In the genomic region with DNA sequence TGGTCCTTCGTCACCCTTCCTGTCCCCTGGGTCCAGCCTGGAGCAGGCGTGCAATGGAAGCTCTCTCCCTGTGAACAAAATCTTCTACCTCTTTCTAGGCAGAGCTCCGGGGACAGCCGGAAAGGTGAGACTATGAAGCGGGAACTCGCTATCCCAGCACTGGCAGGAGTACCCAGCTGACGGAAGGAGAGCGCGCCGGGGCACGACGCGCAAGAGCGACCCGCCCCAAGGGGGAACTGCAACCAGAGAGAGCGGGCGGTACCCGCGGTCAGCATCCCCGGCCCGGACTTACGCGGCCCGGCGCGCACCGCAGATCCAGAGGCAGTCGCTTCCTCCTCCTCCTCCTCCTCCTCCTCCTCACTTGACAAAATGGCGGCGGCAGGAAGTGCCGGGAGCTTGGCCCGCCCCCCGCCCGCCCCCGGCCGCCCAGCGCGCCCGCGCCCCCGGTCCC, we compare ENCODE assay signal across 8 mouse cellular contexts. TPM values are rescaled to one million over a fixed set of nuclear protein-coding genes. Genes with fewer than 3 reads are reported as not detected.
DNase-seq lines count a peak whose midpoint lies in the region; ATAC-seq and TF ChIP-seq lines count a peak whose summit lies in the region.

No protein-coding gene starts in this region.

- under 1% methylated on average over 26 of the region's 41 CpGs for WGBS in embryonic facial prominence, embryonic 12.5 days
- WGBS in heart, adult 2 months = under 1% methylated on average over 29 of the region's 41 CpGs
- WGBS in kidney, adult 2 months = under 1% methylated on average over 40 of the region's 41 CpGs
- under 1% methylated on average over 30 of the region's 41 CpGs for WGBS in liver, adult 2 months

- TF ChIP-seq POLR2A in heart, adult 2 months (IDR thresholded peaks at IDR 0.05; ENCODE audit: insufficient read depth, low read depth, low read length) = no peak
- peak; percentile 10 for TF ChIP-seq POLR2A in kidney, adult 2 months (IDR thresholded peaks at IDR 0.05; ENCODE audit: low read depth, low read length)
- 0 out of 2 replicates have a peak, but pooled peaks have one; percentile 45 for TF ChIP-seq POLR2A in liver, adult 2 months (IDR thresholded peaks at IDR 0.05; ENCODE audit: extremely low read depth, insufficient read depth, low read length)

- peak; percentile 80 for DNase-seq in 416B (ENCODE audit: low read depth)
- DNase-seq in adrenal gland, postnatal 14 days = peak; percentile 80
- peak; percentile 77 to 82 for DNase-seq in heart, adult 2 months
- peak; percentile 72 for DNase-seq in kidney, adult 2 months
- DNase-seq in liver, adult 2 months (ENCODE audit: extremely low read depth, low read depth, low spot score) = peak; percentile 53
- DNase-seq in monocyte, adult 2 months (ENCODE audit: low read depth in 1 of 2, low spot score in 2 of 2) = peak; percentile 48 to 73
- peak; percentile 49 to 56 for DNase-seq in spleen, postnatal 14 days (ENCODE audit: low spot score in 2 of 2)

- no peak for TF ChIP-seq CTCF in heart, adult 2 months (IDR thresholded peaks at IDR 0.05)
- no peak for TF ChIP-seq CTCF in kidney, adult 2 months (conservative IDR thresholded peaks at IDR 0.05; ENCODE audit: insufficient read depth, insufficient read length, low read depth, low read length)
- TF ChIP-seq CTCF in liver, adult 2 months (IDR thresholded peaks at IDR 0.05; ENCODE audit: low read depth, low read length) = no peak

- peak overlapping the region; percentile 80 for H3K4me3 ChIP-seq in embryonic facial prominence, embryonic 12.5 days
- H3K4me3 ChIP-seq in heart, adult 2 months = peak overlapping the region; percentile 98
- peak overlapping the region; percentile 96 for H3K4me3 ChIP-seq in kidney, adult 2 months (ENCODE audit: insufficient read depth, low read depth, low read length)
- peak overlapping the region; percentile 92 for H3K4me3 ChIP-seq in liver, adult 2 months (ENCODE audit: insufficient read depth, low read depth, low read length)

- H3K27ac ChIP-seq in embryonic facial prominence, embryonic 12.5 days = peak overlapping the region; percentile 100
- H3K27ac ChIP-seq in heart, adult 2 months = peak overlapping the region; percentile 96
- peak overlapping the region; percentile 98 for H3K27ac ChIP-seq in kidney, adult 2 months (ENCODE audit: insufficient read depth, low read depth, low read length)
- peak overlapping the region; percentile 93 for H3K27ac ChIP-seq in liver, adult 2 months (replicated peaks; ENCODE audit: insufficient read depth, low read depth, low read length)

- ATAC-seq in embryonic facial prominence, embryonic 12.5 days (ENCODE audit: insufficient number of reproducible peaks, insufficient read depth, low FRiP score, low TSS enrichment) = peak; percentile 77

- no peaks in the 10 kb centered on the region for H3K9me3 ChIP-seq in embryonic facial prominence, embryonic 12.5 days

- no peaks in the 10 kb centered on the region for H3K36me3 ChIP-seq in embryonic facial prominence, embryonic 12.5 days
- peaks cover 14% of the 10 kb centered on the region for H3K36me3 ChIP-seq in heart, adult 2 months (ENCODE audit: control insufficient read depth, insufficient read depth, low read length)
- H3K36me3 ChIP-seq in kidney, adult 2 months (ENCODE audit: control insufficient read depth, insufficient read depth, low read length) = no peaks in the 10 kb centered on the region
- no peaks in the 10 kb centered on the region for H3K36me3 ChIP-seq in liver, adult 2 months (ENCODE audit: control insufficient read depth, insufficient read depth, low read length)

- peak overlapping the region; percentile 85 for H3K4me2 ChIP-seq in embryonic facial prominence, embryonic 12.5 days (replicated peaks)

- H3K9ac ChIP-seq in embryonic facial prominence, embryonic 12.5 days = peak overlapping the region; percentile 98
- peak overlapping the region; percentile 99 for H3K9ac ChIP-seq in heart, adult 2 months (ENCODE audit: low read depth, low read length)
- peak overlapping the region; percentile 99 for H3K9ac ChIP-seq in liver, adult 2 months (ENCODE audit: low read depth, low read length)

- no peak for TF ChIP-seq EP300 in heart, adult 2 months (IDR thresholded peaks at IDR 0.05; ENCODE audit: insufficient read depth, low read depth, low read length)

- intact Hi-C loops in heart, adult 2 months (cut with DNase I) = loop anchor here (2.0 to 5.0 kb wide), 3 partner anchors 37 to 65 kb away; a partner anchor contains a TSS

- no peaks in the 10 kb centered on the region for H3K27me3 ChIP-seq in embryonic facial prominence, embryonic 12.5 days
- H3K27me3 ChIP-seq in heart, adult 2 months (ENCODE audit: control insufficient read depth, insufficient read depth, low read length) = no peaks in the 10 kb centered on the region
- no peaks in the 10 kb centered on the region for H3K27me3 ChIP-seq in kidney, adult 2 months (replicated peaks; ENCODE audit: control insufficient read depth, insufficient read depth, low read length)
- no peaks in the 10 kb centered on the region for H3K27me3 ChIP-seq in liver, adult 2 months (ENCODE audit: control insufficient read depth, insufficient read depth, low read length)

- H3K79me2 ChIP-seq in heart, adult 2 months (replicated peaks; ENCODE audit: control insufficient read depth, insufficient read depth, low read length) = no peaks in the 10 kb centered on the region; the same call in none of the 2 replicates
- peaks cover 27% of the 10 kb centered on the region for H3K79me2 ChIP-seq in liver, adult 2 months (ENCODE audit: control insufficient read depth, insufficient read depth, low read length)

- peaks cover 26% of the 10 kb centered on the region for H3K4me1 ChIP-seq in embryonic facial prominence, embryonic 12.5 days
- H3K4me1 ChIP-seq in heart, adult 2 months (ENCODE audit: control insufficient read depth, insufficient read depth, low read length) = peaks cover 7% of the 10 kb centered on the region
- H3K4me1 ChIP-seq in kidney, adult 2 months (ENCODE audit: control insufficient read depth, insufficient read depth, low read length) = peaks cover 8% of the 10 kb centered on the region
- peaks cover 17% of the 10 kb centered on the region for H3K4me1 ChIP-seq in liver, adult 2 months (ENCODE audit: control insufficient read depth, insufficient read depth, low read length)

RNA-seq across cellular contexts. Expression of a gene that starts 0.7 kb away (rescaled TPM):
- total RNA-seq in adrenal gland, postnatal 14 days (2021) = 110 and 118 TPM in 2 replicates
- polyA plus RNA-seq in embryonic facial prominence, embryonic 12.5 days (2016; fragmentation: Nextera tagmentation; extraction: Ambion mirVana) = 107 and 112 TPM in 2 replicates
- 10 to 100 TPM; 53.3 to 55.6 TPM for total RNA-seq in heart, adult 2 months (2021)
- 16.5 and 21.7 TPM in 2 replicates for polyA plus RNA-seq in heart, adult 2 months (2012; rRNA removed)
- 27.0 and 33.7 TPM in 2 replicates for polyA plus RNA-seq in kidney, adult 2 months (2012; rRNA removed)
- total RNA-seq in liver, adult 2 months (2014; rRNA removed) = 10.5 and 18.6 TPM in 2 replicates
- polyA plus RNA-seq in liver, adult 2 months (2012; rRNA removed) = 18.3 and 18.4 TPM in 2 replicates

RNA-seq across cellular contexts. Expression of a gene that starts 37.2 kb away (rescaled TPM):
- total RNA-seq in adrenal gland, postnatal 14 days (2021) = 78.9 and 96.2 TPM in 2 replicates
- polyA plus RNA-seq in embryonic facial prominence, embryonic 12.5 days (2016; fragmentation: Nextera tagmentation; extraction: Ambion mirVana) = 145 and 148 TPM in 2 replicates
- 10 to 100 TPM; 38.9 to 40.7 TPM for total RNA-seq in heart, adult 2 months (2021)
- polyA plus RNA-seq in heart, adult 2 months (2012; rRNA removed) = 32.2 and 40.4 TPM in 2 replicates
- polyA plus RNA-seq in kidney, adult 2 months (2012; rRNA removed) = 36.9 and 48.0 TPM in 2 replicates
- 30.3 and 31.6 TPM in 2 replicates for total RNA-seq in liver, adult 2 months (2014; rRNA removed)
- 29.0 and 47.9 TPM in 2 replicates for polyA plus RNA-seq in liver, adult 2 months (2012; rRNA removed)

Comparison
In these comparisons a context has a peak if more than half of its experiments do, and no peak if none do; other contexts are left out.
1. Peak in every context shown above with its lines: DNase-seq, ATAC-seq, H3K4me3 ChIP-seq and H3K27ac ChIP-seq.